Mouse (Mus musculus) hindbrain, embryonic 11.5 days (tissue): ENCODE results near the gene Itsn1. TPM values are rescaled to one million over a fixed set of nuclear protein-coding genes. Genes with fewer than 3 reads are reported as not detected.

Source experiments
- ATAC-seq: fragments of 200-750 bp; cut with Nextera tagmentation; 2 replicates; pipeline ENCODE4 v1.8.0; 2017; ENCODE audit warnings: mild to moderate bottlenecking, moderate TSS enrichment, moderate library complexity; ENCODE audit not compliant: low FRiP score
- DNase-seq: peaks from one replicate; pipeline ENCODE4 v3.0.0-alpha.2; 2015; ENCODE audit warnings: low spot score
- H3K27ac ChIP-seq: fragments of 300-500 bp; sonication (generic); 2 replicates; pipeline ENCODE4 v1.5.1; 2014; ENCODE audit warnings: mild to moderate bottlenecking, low read depth, low read length
- H3K27me3 ChIP-seq: fragments of 300-500 bp; sonication (generic); 2 replicates; pipeline ENCODE4 v1.6.1; 2014; ENCODE audit warnings: mild to moderate bottlenecking, low read length, moderate library complexity, mixed read lengths; ENCODE audit not compliant: control insufficient read depth, insufficient read depth
- H3K36me3 ChIP-seq: fragments of 300-500 bp; sonication (generic); 2 replicates; pipeline ENCODE4 v1.6.1; 2014; ENCODE audit warnings: mild to moderate bottlenecking, low read length, moderate library complexity, mixed read lengths; ENCODE audit not compliant: control insufficient read depth, insufficient read depth
- H3K4me1 ChIP-seq: fragments of 300-500 bp; sonication (generic); replicated peaks from 2 replicates; pipeline ENCODE4 v1.6.1; 2014; ENCODE audit warnings: low read length, mixed read lengths; ENCODE audit not compliant: control insufficient read depth, insufficient read depth
- H3K4me2 ChIP-seq: fragments of 300-500 bp; sonication (generic); replicated peaks from 2 replicates; pipeline ENCODE4 v1.6.1; 2014; ENCODE audit warnings: mild to moderate bottlenecking, low read depth, low read length
- H3K4me3 ChIP-seq: fragments of 300-500 bp; sonication (generic); 2 replicates; pipeline ENCODE4 v1.5.1; 2014; ENCODE audit warnings: low read depth, low read length
- H3K9ac ChIP-seq: fragments of 300-500 bp; sonication (generic); 2 replicates; pipeline ENCODE4 v1.6.1; 2014; ENCODE audit warnings: low read depth, low read length
- H3K9me3 ChIP-seq: fragments of 300-500 bp; sonication (generic); 2 replicates; pipeline ENCODE4 v1.6.1; 2016; ENCODE audit warnings: low read length; ENCODE audit not compliant: control insufficient read depth
- WGBS: fragments of 180-500 bp; shearing (Covaris S2); extraction: QIAGEN DNeasy Blood & Tissue Kit; methylation state at CpG from one replicate; pipeline ENCODE4 v1.1.7; 2014; 5-methylcytosine and 5-hydroxymethylcytosine counted together
- polyA plus RNA-seq: library from polyadenylated mRNA; unstranded; fragments of >200 nt; fragmentation: Nextera tagmentation; extraction: Ambion mirVana; gene quantifications from 2 replicates; pipeline ENCODE4 v1.2.1, GENCODE M21; 2014

Gene Itsn1
- polyA plus RNA-seq, 1 experiment from 2014 or later, result 61.1 TPM

DNA sequence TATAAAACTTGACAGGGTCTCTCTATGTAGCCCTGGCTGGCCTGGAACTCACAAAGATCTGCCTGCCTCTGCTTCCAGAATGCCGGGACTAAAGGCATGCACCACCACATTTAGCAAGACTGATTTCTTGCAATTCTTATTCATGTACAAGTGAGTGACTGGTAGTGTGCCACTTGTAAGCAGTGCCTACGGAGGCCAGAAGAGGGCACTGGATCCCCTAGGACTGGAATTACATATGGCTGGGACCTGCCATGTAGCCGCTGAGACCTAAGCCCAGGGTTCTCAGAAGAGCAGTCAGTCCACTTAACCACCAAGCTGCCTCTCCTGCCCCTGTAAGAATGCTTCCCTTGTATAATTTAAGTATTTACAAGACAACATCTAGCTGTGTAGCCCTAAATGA is 4.8 kb upstream of the Itsn1 start:
- H3K4me1 ChIP-seq, result 0 out of 2 replicates have a peak, but pooled peaks cover 2% of the 10 kb centered on the region
- H3K9me3 ChIP-seq, result no peaks in the 10 kb centered on the region
- no peaks in the 10 kb centered on the region for H3K27me3 ChIP-seq
- 42% methylated on average over 3 of the region's 3 CpGs for WGBS
- H3K9ac ChIP-seq, result no peak overlapping the region
- no peak for ATAC-seq
- no peak overlapping the region for H3K4me2 ChIP-seq
- H3K36me3 ChIP-seq, result 0 out of 2 replicates have a peak, but pooled peaks cover 3% of the 10 kb centered on the region
- peak; percentile 63 for DNase-seq
- H3K27ac ChIP-seq, result no peak overlapping the region
- no peak overlapping the region for H3K4me3 ChIP-seq

DNA sequence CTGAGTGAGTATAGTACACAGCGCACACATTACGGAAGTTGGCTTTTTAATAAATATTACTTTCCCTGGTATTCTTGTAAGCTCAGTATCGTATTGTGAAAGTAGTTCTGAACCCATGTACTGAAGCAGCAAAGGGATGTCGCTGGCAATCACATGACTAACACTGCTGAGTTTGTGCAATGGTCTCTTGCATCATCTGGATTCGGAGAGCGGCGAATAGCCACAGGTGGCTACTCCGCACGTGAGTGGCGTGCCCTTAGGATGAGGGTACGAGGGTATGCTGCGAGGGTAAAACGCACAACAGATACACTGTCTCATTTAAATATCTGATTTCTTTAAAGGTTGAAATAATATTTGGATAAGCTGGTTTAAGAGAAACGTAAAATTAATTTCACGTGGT is 1.6 kb upstream of the Itsn1 start:
- no peaks in the 10 kb centered on the region for H3K9me3 ChIP-seq
- H3K36me3 ChIP-seq, result no peaks in the 10 kb centered on the region
- ATAC-seq (no peak), DNase-seq (no peak)
- 90% methylated on average over 15 of the region's 15 CpGs for WGBS
- H3K27ac ChIP-seq, result no peak overlapping the region
- H3K27me3 ChIP-seq, result no peaks in the 10 kb centered on the region
- H3K4me3 ChIP-seq, result 0 out of 2 replicates have a peak overlapping the region, but pooled peaks have one; percentile 4
- H3K9ac ChIP-seq, result no peak overlapping the region
- peak overlapping the region; percentile 59 for H3K4me2 ChIP-seq
- H3K4me1 ChIP-seq, result 0 out of 2 replicates have a peak, but pooled peaks cover 2% of the 10 kb centered on the region

DNA sequence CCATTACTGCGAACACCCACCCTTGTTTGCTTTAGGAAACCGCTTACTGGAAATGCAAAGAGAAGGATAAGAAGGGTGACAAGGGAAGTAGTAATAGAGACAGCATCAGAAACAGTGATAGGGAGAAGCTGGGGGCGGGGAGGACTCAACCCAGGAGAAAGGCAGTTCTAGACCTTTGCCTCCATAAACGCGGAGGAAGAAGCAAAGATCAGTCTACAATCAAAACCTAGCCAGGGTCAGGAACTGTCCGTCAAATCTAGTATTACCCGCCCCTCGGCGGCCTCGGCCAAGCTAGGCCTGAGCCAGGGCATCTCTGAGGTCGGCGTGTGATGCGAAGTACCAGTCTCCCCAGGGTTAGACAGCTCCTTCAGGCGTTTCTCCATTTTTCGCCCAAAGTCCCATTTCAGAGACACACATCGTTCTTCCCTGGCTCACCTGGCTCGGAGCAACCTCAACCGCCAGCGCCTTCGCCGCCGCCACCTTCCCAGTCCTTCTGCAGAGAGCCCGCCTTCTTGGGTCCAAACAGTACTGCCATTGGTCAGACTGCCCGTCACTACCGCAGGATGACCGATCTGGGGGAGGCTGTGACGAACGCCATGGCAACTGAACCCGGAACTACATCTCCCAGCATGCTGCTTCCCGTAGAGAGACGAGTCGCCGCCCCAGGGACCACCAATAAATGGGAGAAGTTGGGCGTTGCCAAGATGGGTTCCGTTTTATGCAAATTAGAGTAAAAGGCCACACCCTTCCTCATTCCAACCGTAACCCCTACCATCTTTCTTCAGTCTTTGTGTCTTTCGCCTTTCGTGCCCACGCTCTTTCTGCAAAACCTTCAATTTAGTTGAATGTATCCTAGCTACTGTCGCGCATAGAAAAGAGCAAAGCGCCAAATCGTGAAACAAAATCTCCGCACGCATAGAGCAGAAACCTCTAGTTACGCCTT is 687 bp upstream of the Itsn1 start, which contains the start of gene Cryzl1:
Cryzl1 (minus strand) TSS at position 853 of the 943 bp plus-strand sequence.
- Histone ChIP-seq H3K4me3 (peak within 1 kb of the TSS; percentile 83), H3K9me3 (no peaks in the 10 kb centered on the region), H3K27ac (peak within 1 kb of the TSS; percentile 96), H3K9ac (peak within 1 kb of the TSS; percentile 83), H3K27me3 (no peaks in the 10 kb centered on the region), H3K4me2 (peak within 1 kb of the TSS; percentile 59), H3K36me3 (no peaks in the 10 kb centered on the region), H3K4me1 (0 out of 2 replicates have a peak, but pooled peaks cover 2% of the 10 kb centered on the region)
- DNase-seq, result peak; percentile 98
- ATAC-seq, result peak; percentile 95
- 2% methylated on average over 46 of the region's 46 CpGs for WGBS

DNA sequence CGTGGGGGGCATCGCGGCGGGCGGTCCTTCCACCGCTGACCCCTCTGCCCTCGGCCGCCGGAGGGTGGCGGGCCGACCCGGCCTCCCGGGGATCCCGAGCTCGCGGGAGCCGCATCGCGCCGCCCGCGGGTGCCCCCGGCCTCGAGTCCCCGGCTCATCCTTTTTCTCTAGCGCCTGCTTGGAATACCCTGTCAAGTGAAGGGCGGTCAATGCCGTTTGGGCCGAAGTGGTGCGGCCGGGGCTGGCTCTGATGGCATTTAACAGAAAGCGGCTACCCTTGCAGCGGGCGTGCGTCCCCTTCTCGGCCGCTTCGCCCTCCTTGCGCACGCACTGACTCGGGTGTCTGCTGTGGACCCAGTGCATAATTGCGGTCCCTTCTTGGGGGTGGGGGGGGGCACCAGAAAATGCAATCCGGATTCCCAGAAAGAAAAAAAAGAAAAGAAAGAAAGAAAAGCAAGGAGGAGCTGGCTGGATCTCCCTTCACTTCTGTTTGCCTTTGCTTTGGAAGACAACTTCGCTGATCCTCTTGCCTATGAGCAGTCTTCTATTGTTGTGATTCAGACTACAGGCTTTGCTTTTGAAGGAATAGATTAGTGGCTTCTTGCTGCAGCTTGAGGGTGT is 850 bp downstream of the Itsn1 start:
- peak overlapping the region; percentile 96 for H3K27ac ChIP-seq
- peak overlapping the region; percentile 40 for H3K4me2 ChIP-seq
- ATAC-seq (no peak), DNase-seq (peak; percentile 70)
- WGBS, result under 1% methylated on average over 37 of the region's 44 CpGs
- H3K9ac ChIP-seq, result peak overlapping the region; percentile 83
- peaks cover 2% of the 10 kb centered on the region for H3K4me1 ChIP-seq
- H3K36me3 ChIP-seq, result no peaks in the 10 kb centered on the region
- H3K27me3 ChIP-seq, result no peaks in the 10 kb centered on the region
- H3K4me3 ChIP-seq, result peak overlapping the region; percentile 83
- no peaks in the 10 kb centered on the region for H3K9me3 ChIP-seq

DNA sequence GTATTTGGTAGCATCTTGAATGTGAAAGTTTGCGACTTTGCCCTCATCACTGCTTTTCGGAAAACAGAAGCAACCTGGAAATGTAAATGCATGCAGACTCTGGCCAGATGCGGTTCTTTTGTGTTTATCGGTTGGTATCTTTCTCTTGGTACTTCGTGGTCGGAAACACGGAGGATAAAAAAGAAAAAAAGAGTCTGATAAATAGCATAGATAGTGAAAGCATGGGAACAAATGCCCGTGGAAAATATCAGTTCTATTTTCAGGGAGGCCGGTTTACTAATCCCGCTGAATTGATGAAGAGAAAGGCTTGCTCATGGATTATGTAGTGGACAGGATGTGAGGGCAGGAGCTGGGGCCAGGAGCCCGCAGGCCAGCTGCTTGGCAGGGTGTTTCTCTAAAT is 1.4 kb downstream of the Itsn1 start:
- WGBS, result 2% methylated on average over 11 of the region's 11 CpGs
- peaks cover 2% of the 10 kb centered on the region for H3K4me1 ChIP-seq

DNA sequence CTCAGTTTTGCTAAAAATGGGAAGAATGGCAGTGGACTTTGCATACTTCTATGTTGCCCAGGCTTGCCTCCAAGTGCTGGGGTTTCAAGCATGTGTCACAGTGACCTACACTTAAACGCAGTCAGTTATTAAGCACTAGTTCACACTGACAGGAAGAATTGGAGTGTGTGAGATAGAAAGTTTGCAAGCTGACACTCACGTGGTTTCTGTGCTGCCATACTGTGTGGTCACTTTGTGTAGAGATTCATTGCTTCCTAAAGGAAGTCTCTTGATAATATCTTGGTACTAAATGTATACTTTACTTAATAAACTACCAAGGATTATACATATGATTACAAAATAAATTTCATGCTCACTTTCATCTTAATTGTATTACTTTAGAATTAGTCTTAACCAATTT is 3.7 kb downstream of the Itsn1 start:
- H3K4me3 ChIP-seq, result no peak overlapping the region
- H3K27me3 ChIP-seq, result no peaks in the 10 kb centered on the region
- no peak for ATAC-seq
- H3K9me3 ChIP-seq, result no peaks in the 10 kb centered on the region
- H3K36me3 ChIP-seq, result no peaks in the 10 kb centered on the region
- no peak overlapping the region for H3K4me2 ChIP-seq
- peaks cover 2% of the 10 kb centered on the region for H3K4me1 ChIP-seq
- no peak overlapping the region for H3K9ac ChIP-seq
- no peak overlapping the region for H3K27ac ChIP-seq
- 78% methylated on average over 2 of the region's 2 CpGs for WGBS
- no peak for DNase-seq

More for the DNA sequence above, 1.4 kb downstream of the Itsn1 start:
- Histone ChIP-seq H3K36me3 (no peaks in the 10 kb centered on the region), H3K4me3 (peak overlapping the region; percentile 83), H3K4me2 (peak overlapping the region; percentile 40), H3K9ac (peak overlapping the region; percentile 83), H3K27me3 (no peaks in the 10 kb centered on the region), H3K9me3 (no peaks in the 10 kb centered on the region), H3K27ac (peak overlapping the region; percentile 96)
- ATAC-seq (no peak), DNase-seq (peak; percentile 49)

GRCm38 (mm10) chr16:91734771-91735170 is 5.7 kb downstream of the Itsn1 start:
- H3K27me3 ChIP-seq, result no peaks in the 10 kb centered on the region
- no peak overlapping the region for H3K4me2 ChIP-seq
- WGBS, result 70% methylated on average over 5 of the region's 5 CpGs
- no peaks in the 10 kb centered on the region for H3K9me3 ChIP-seq
- no peaks in the 10 kb centered on the region for H3K36me3 ChIP-seq
- no peak overlapping the region for H3K4me3 ChIP-seq
- H3K4me1 ChIP-seq, result peaks cover 2% of the 10 kb centered on the region
- no peak overlapping the region for H3K9ac ChIP-seq
- DNase-seq (no peak), ATAC-seq (no peak)
- no peak overlapping the region for H3K27ac ChIP-seq

DNA sequence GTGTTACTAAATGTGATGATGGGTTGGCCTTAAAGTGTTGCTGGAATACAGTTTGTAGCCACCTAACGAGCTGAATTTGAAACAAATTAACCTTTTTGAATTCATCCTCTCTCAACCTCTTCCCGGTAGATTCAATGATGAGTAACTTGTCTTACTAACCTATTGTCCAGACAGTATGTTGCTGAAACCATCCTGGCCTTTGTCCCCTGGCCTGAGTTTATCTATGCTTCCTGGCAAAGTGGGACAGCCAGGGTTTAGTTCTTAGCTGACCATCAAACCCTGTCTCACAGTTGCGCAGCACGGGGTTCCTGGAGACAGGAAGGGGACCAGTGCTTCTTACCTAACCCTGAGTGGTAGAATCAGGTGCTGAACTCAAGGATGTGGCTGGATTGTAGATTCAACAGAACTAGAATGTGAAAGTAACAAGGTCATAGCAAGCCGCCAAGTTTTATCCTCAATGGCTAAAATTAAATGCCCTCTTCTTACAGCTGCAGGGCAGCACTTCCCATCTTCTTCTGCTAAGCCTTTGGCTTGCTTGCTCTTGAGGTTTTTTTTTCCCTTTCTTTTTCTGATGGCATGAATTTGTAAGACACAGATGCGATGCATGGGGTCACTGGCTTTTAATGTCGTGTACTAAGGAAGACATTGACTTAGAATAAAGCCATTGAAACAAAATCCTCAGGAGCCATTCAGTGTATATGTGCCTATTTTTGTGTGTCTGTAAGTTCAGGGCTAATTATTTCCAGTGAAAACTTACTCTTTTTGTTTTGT is 7.2 kb downstream of the Itsn1 start:
- 76% methylated on average over 7 of the region's 7 CpGs for WGBS
- DNase-seq, result no peak
- Histone ChIP-seq H3K4me3 (no peak overlapping the region), H3K27me3 (no peaks in the 10 kb centered on the region), H3K27ac (no peak overlapping the region), H3K9me3 (no peaks in the 10 kb centered on the region), H3K4me2 (no peak overlapping the region), H3K9ac (no peak overlapping the region), H3K4me1 (peaks cover 4% of the 10 kb centered on the region), H3K36me3 (no peaks in the 10 kb centered on the region)
- ATAC-seq, result no peak
